ENCODE assay signal across 8 mouse cellular contexts in genomic region chr5:114308765-114309679, GRCm38 (mm10). TPM values are rescaled to one million over a fixed set of nuclear protein-coding genes. Genes with fewer than 3 reads are reported as not detected.
DNase-seq lines count a peak whose midpoint lies in the region; ATAC-seq and TF ChIP-seq lines count a peak whose summit lies in the region.

No protein-coding gene starts in this region.

- no peak overlapping the region for H3K4me3 ChIP-seq in MEL (ENCODE audit: control insufficient read depth in 1 of 2, insufficient read depth in 1 of 2, low read depth in 2 of 2, low read length in 2 of 2)
- H3K4me3 ChIP-seq in embryonic fibroblast, embryonic 13.5 days (ENCODE audit: insufficient read depth, low read length) = no peak overlapping the region
- H3K4me3 ChIP-seq in limb, embryonic 11.5 days (ENCODE audit: low read depth, low read length) = no peak overlapping the region

- peak; percentile 96 for TF ChIP-seq RAD21 in MEL (IDR thresholded peaks at IDR 0.05; ENCODE audit: low read depth, low read length)

- no peak for TF ChIP-seq EP300 in MEL (IDR thresholded peaks at IDR 0.05; ENCODE audit: low read depth in 1 of 2, low read length in 2 of 2)

- no peak for TF ChIP-seq POLR2A in MEL (IDR thresholded peaks at IDR 0.05; ENCODE audit: control insufficient read depth in 1 of 2, insufficient read depth in 1 of 2, low read depth in 1 of 2, low read length in 2 of 2, poor library complexity in 1 of 2)
- no peak for TF ChIP-seq POLR2A in embryonic fibroblast, embryonic 13.5 days (IDR thresholded peaks at IDR 0.05; ENCODE audit: low read depth, low read length)

- no peak overlapping the region for H3K27ac ChIP-seq in MEL (ENCODE audit: control insufficient read depth, low read depth, low read length)
- H3K27ac ChIP-seq in embryonic fibroblast, embryonic 13.5 days (ENCODE audit: insufficient read depth, low read length) = no peak overlapping the region
- H3K27ac ChIP-seq in limb, embryonic 11.5 days (replicated peaks; ENCODE audit: low read depth, low read length) = no peak overlapping the region

- TF ChIP-seq CTCF in MEL (IDR thresholded peaks at IDR 0.05 in 2 of 3, conservative IDR thresholded peaks at IDR 0.05 in 1 of 3; ENCODE audit: control insufficient read depth in 1 of 3, insufficient read depth in 1 of 3, low read depth in 2 of 3, low read length in 3 of 3, poor library complexity in 1 of 3, severe bottlenecking in 1 of 3) = peak; percentile 43 to 93 (median 47)
- 0 out of 2 replicates have a peak, but pooled peaks have one; percentile 8 for TF ChIP-seq CTCF in embryonic fibroblast, embryonic 13.5 days (IDR thresholded peaks at IDR 0.05; ENCODE audit: borderline replicate concordance, insufficient read depth, low read length)

- no peaks in the 10 kb centered on the region for H3K36me3 ChIP-seq in MEL (ENCODE audit: control insufficient read depth in 1 of 2, insufficient read depth in 2 of 2, low read length in 2 of 2)
- H3K36me3 ChIP-seq in limb, embryonic 11.5 days (ENCODE audit: control insufficient read depth, insufficient read depth, low read length) = no peaks in the 10 kb centered on the region

- peak; percentile 51 for DNase-seq in kidney, adult 9 months
- no peak for DNase-seq in kidney, adult 18-20 months
- peak; percentile 74 for DNase-seq in MEL (ENCODE audit: low read depth, low spot score)
- DNase-seq in limb, embryonic 11.5 days (ENCODE audit: low spot score) = peak; percentile 35
- peak; percentile 97 for DNase-seq in retina, embryonic 14.5 days (ENCODE audit: low spot score)
- no peak for DNase-seq in ovary, postnatal 10 days (ENCODE audit: low spot score)
- DNase-seq in spleen, postnatal 36 days (ENCODE audit: low spot score in 2 of 2) = no peak

- H3K9me3 ChIP-seq in MEL (replicated peaks; ENCODE audit: insufficient read depth, low read length) = no peaks in the 10 kb centered on the region
- H3K9me3 ChIP-seq in limb, embryonic 11.5 days (ENCODE audit: control insufficient read depth, low read length) = no peaks in the 10 kb centered on the region

- 56% methylated on average over 18 of the region's 18 CpGs for WGBS in limb, embryonic 11.5 days

- no peak overlapping the region for H3K9ac ChIP-seq in MEL (ENCODE audit: control insufficient read depth, low read depth, low read length, poor library complexity, severe bottlenecking)
- H3K9ac ChIP-seq in limb, embryonic 11.5 days (ENCODE audit: low read length) = no peak overlapping the region

- no peaks in the 10 kb centered on the region for H3K79me2 ChIP-seq in MEL (ENCODE audit: control insufficient read depth, insufficient read depth, low read length, poor library complexity)

- H3K27me3 ChIP-seq in MEL (ENCODE audit: control insufficient read depth in 1 of 2, insufficient read depth in 2 of 2, low read length in 2 of 2) = no peaks in the 10 kb centered on the region
- no peaks in the 10 kb centered on the region for H3K27me3 ChIP-seq in limb, embryonic 11.5 days (ENCODE audit: control insufficient read depth, insufficient read depth, low read length)

- H3K4me2 ChIP-seq in limb, embryonic 11.5 days (ENCODE audit: low read depth, severe bottlenecking) = no peak overlapping the region

- ATAC-seq in limb, embryonic 11.5 days (ENCODE audit: insufficient number of reproducible peaks, low FRiP score, low TSS enrichment, low read depth) = no peak

- H3K4me1 ChIP-seq in MEL (ENCODE audit: control insufficient read depth in 1 of 2, insufficient read depth in 2 of 2, low read length in 2 of 2) = no peaks in the 10 kb centered on the region
- no peaks in the 10 kb centered on the region for H3K4me1 ChIP-seq in embryonic fibroblast, embryonic 13.5 days (ENCODE audit: control insufficient read depth, insufficient read depth, low read length)
- no peaks in the 10 kb centered on the region for H3K4me1 ChIP-seq in limb, embryonic 11.5 days (ENCODE audit: control insufficient read depth, insufficient read depth, low read length)

TF ChIP-seq in MEL, 35 proteins besides CTCF, POLR2A, EP300 and RAD21:
- peak; percentile 94 for TF ChIP-seq SMC3 (IDR thresholded peaks at IDR 0.05; ENCODE audit: low read depth, low read length)
- no peak for TF ChIP-seq GATA1 (IDR thresholded peaks at IDR 0.05; ENCODE audit: low read depth, low read length)
- peak; percentile 93 for TF ChIP-seq ZC3H11A (IDR thresholded peaks at IDR 0.05; ENCODE audit: low read depth, low read length)
- no peak for TF ChIP-seq POLR2AphosphoS2 (IDR thresholded peaks at IDR 0.05; ENCODE audit: low read length)
- TF ChIP-seq ETS1 (IDR thresholded peaks at IDR 0.05; ENCODE audit: low read depth, low read length) = no peak
- TF ChIP-seq ZNF384 (IDR thresholded peaks at IDR 0.05; ENCODE audit: low read depth, low read length) = peak; percentile 87

RNA-seq across cellular contexts. Expression of gene Myo1h, which starts 20.1 kb away (rescaled TPM):
- 4.1 and 4.6 TPM in 2 replicates for total RNA-seq in MEL (2012; rRNA removed)
- under 1 TPM in 1 of 2 experiments, not detected in 1; 0.33 TPM for polyA plus RNA-seq in MEL (2012; ENCODE audit: insufficient read depth in 1 of 2, insufficient read length in 2 of 2, low read depth in 1 of 2, low replicate concordance in 2 of 2, missing spikeins in 1 of 2)
- polyA plus RNA-seq in embryonic fibroblast, embryonic 13.5 days (2011; ENCODE audit: insufficient read length, low read depth, missing spikeins) = 1.6 and 2.5 TPM in 2 replicates
- polyA plus RNA-seq in limb, embryonic 11.5 days (2014; fragmentation: Nextera tagmentation; extraction: Ambion mirVana) = 0.45 and 0.65 TPM in 2 replicates

RNA-seq across cellular contexts. Expression of gene Foxn4, which starts 35.4 kb away (rescaled TPM):
- not detected in 2 replicates for total RNA-seq in MEL (2012; rRNA removed)
- under 1 TPM in 1 of 2 experiments, not detected in 1; 0.07 TPM for polyA plus RNA-seq in MEL (2012; ENCODE audit: insufficient read depth in 1 of 2, insufficient read length in 2 of 2, low read depth in 1 of 2, low replicate concordance in 2 of 2, missing spikeins in 1 of 2)
- polyA plus RNA-seq in embryonic fibroblast, embryonic 13.5 days (2011; ENCODE audit: insufficient read length, low read depth, missing spikeins) = not detected in 2 replicates
- not detected in 2 replicates for polyA plus RNA-seq in limb, embryonic 11.5 days (2014; fragmentation: Nextera tagmentation; extraction: Ambion mirVana)

Comparison
In these comparisons a context has a peak if more than half of its experiments do, and no peak if none do; other contexts are left out.
1. DNase-seq: peak in kidney, adult 9 months (single experiment), MEL (single experiment), limb, embryonic 11.5 days (single experiment) and retina, embryonic 14.5 days (single experiment); none in kidney, adult 18-20 months (single experiment), ovary, postnatal 10 days (single experiment) and spleen, postnatal 36 days (0 of 2).